Mouse (Mus musculus): ENCODE measurements around the gene Slc39a7. TPM values are rescaled to one million over a fixed set of nuclear protein-coding genes. Genes with fewer than 3 reads are reported as not detected.
"Not testable (repeated sequence)": the region's sequence is repeated elsewhere in the genome, so short reads cannot be mapped to it uniquely, and the experiment has no call there.

Slc39a7 gene
- polyA plus RNA-seq, 1 experiment from 2014 or later = 108 TPM

GRCm38 (mm10) chr17:34022414-34022783, 9.1 kb downstream of the Slc39a7 start:
- no peak overlapping the region for H3K4me3 ChIP-seq (ENCODE audit: low read depth, low read length)
- no peak for ATAC-seq (ENCODE audit: insufficient read depth, low FRiP score, low TSS enrichment)

GRCm38 (mm10) chr17:34021539-34022413, 9.7 kb downstream of the Slc39a7 start:
- 94% methylated on average over 23 of the region's 23 CpGs for WGBS

More at GRCm38 (mm10) chr17:34022414-34022783, 9.1 kb downstream of the Slc39a7 start:
- Histone ChIP-seq H3K4me1 (ENCODE audit: control insufficient read depth, insufficient read depth, low read length) (peaks cover 24% of the 10 kb centered on the region), H3K36me3 (ENCODE audit: control insufficient read depth, insufficient read depth, low read length) (peaks cover 24% of the 10 kb centered on the region), H3K27me3 (ENCODE audit: control insufficient read depth, insufficient read depth, low read length) (no peaks in the 10 kb centered on the region), H3K9ac (ENCODE audit: low read length) (no peak overlapping the region), H3K9me3 (ENCODE audit: control insufficient read depth, low read length) (peaks cover 5% of the 10 kb centered on the region), H3K4me2 (ENCODE audit: low read depth) (no peak overlapping the region), H3K27ac (ENCODE audit: low read depth, low read length) (no peak overlapping the region)
- no peak for DNase-seq (ENCODE audit: low spot score)
- 95% methylated on average over 14 of the region's 14 CpGs for WGBS

GRCm38 (mm10) chr17:34013436-34013835, 18.0 kb downstream of the Slc39a7 start:
- WGBS = 97% methylated on average over 8 of the region's 8 CpGs

More at GRCm38 (mm10) chr17:34021539-34022413, 9.7 kb downstream of the Slc39a7 start:
- Histone ChIP-seq H3K4me3 (ENCODE audit: low read depth, low read length) (no peak overlapping the region), H3K4me1 (ENCODE audit: control insufficient read depth, insufficient read depth, low read length) (peaks cover 18% of the 10 kb centered on the region), H3K9ac (ENCODE audit: low read length) (no peak overlapping the region), H3K27ac (ENCODE audit: low read depth, low read length) (no peak overlapping the region), H3K27me3 (ENCODE audit: control insufficient read depth, insufficient read depth, low read length) (no peaks in the 10 kb centered on the region), H3K9me3 (ENCODE audit: control insufficient read depth, low read length) (peaks cover 5% of the 10 kb centered on the region), H3K4me2 (ENCODE audit: low read depth) (no peak overlapping the region), H3K36me3 (ENCODE audit: control insufficient read depth, insufficient read depth, low read length) (peaks cover 24% of the 10 kb centered on the region)
- no peak for DNase-seq (ENCODE audit: low spot score)
- ATAC-seq (ENCODE audit: insufficient read depth, low FRiP score, low TSS enrichment) = no peak

GRCm38 (mm10) chr17:34010156-34010555, 21.3 kb downstream of the Slc39a7 start:
- WGBS = 78% methylated on average over 5 of the region's 5 CpGs
- H3K4me1 ChIP-seq (ENCODE audit: control insufficient read depth, insufficient read depth, low read length) = no peaks in the 10 kb centered on the region
- H3K27ac ChIP-seq (ENCODE audit: low read depth, low read length) = no peak overlapping the region

More at GRCm38 (mm10) chr17:34013436-34013835, 18.0 kb downstream of the Slc39a7 start:
- Histone ChIP-seq H3K4me2 (ENCODE audit: low read depth) (no peak overlapping the region), H3K4me3 (ENCODE audit: low read depth, low read length) (no peak overlapping the region), H3K27me3 (ENCODE audit: control insufficient read depth, insufficient read depth, low read length) (no peaks in the 10 kb centered on the region), H3K4me1 (ENCODE audit: control insufficient read depth, insufficient read depth, low read length) (no peaks in the 10 kb centered on the region), H3K27ac (ENCODE audit: low read depth, low read length) (no peak overlapping the region), H3K9ac (ENCODE audit: low read length) (no peak overlapping the region), H3K9me3 (ENCODE audit: control insufficient read depth, low read length) (no peaks in the 10 kb centered on the region), H3K36me3 (ENCODE audit: control insufficient read depth, insufficient read depth, low read length) (no peaks in the 10 kb centered on the region)
- DNase-seq (ENCODE audit: low spot score) (no peak), ATAC-seq (ENCODE audit: insufficient read depth, low FRiP score, low TSS enrichment) (no peak)

GRCm38 (mm10) chr17:34006570-34006969, 24.9 kb downstream of the Slc39a7 start:
- DNase-seq (ENCODE audit: low spot score) (no peak), ATAC-seq (ENCODE audit: insufficient read depth, low FRiP score, low TSS enrichment) (no peak)
- Histone ChIP-seq H3K9me3 (ENCODE audit: control insufficient read depth, low read length) (no peaks in the 10 kb centered on the region), H3K4me3 (ENCODE audit: low read depth, low read length) (no peak overlapping the region), H3K36me3 (ENCODE audit: control insufficient read depth, insufficient read depth, low read length) (no peaks in the 10 kb centered on the region), H3K4me2 (ENCODE audit: low read depth) (no peak overlapping the region), H3K4me1 (ENCODE audit: control insufficient read depth, insufficient read depth, low read length) (no peaks in the 10 kb centered on the region), H3K27me3 (ENCODE audit: control insufficient read depth, insufficient read depth, low read length) (no peaks in the 10 kb centered on the region), H3K27ac (ENCODE audit: low read depth, low read length) (no peak overlapping the region), H3K9ac (ENCODE audit: low read length) (no peak overlapping the region)
- WGBS = 48% methylated on average over 2 of the region's 2 CpGs

More at GRCm38 (mm10) chr17:34010156-34010555, 21.3 kb downstream of the Slc39a7 start:
- H3K36me3 ChIP-seq (ENCODE audit: control insufficient read depth, insufficient read depth, low read length) = no peaks in the 10 kb centered on the region
- H3K9me3 ChIP-seq (ENCODE audit: control insufficient read depth, low read length) = no peaks in the 10 kb centered on the region
- H3K4me2 ChIP-seq (ENCODE audit: low read depth) = no peak overlapping the region
- DNase-seq (ENCODE audit: low spot score) (no peak), ATAC-seq (ENCODE audit: insufficient read depth, low FRiP score, low TSS enrichment) (no peak)
- H3K4me3 ChIP-seq (ENCODE audit: low read depth, low read length) = no peak overlapping the region
- H3K27me3 ChIP-seq (ENCODE audit: control insufficient read depth, insufficient read depth, low read length) = no peaks in the 10 kb centered on the region
- no peak overlapping the region for H3K9ac ChIP-seq (ENCODE audit: low read length)

- no peaks in the 10 kb centered on the region for H3K9me3 ChIP-seq (ENCODE audit: control insufficient read depth, low read length)
- H3K27ac ChIP-seq (ENCODE audit: low read depth, low read length) = no peak overlapping the region
- peak; percentile 64 for DNase-seq (ENCODE audit: low spot score)
- 3% methylated on average over 5 of the region's 5 CpGs for WGBS
- no peak overlapping the region for H3K9ac ChIP-seq (ENCODE audit: low read length)
- H3K4me1 ChIP-seq (ENCODE audit: control insufficient read depth, insufficient read depth, low read length) = no peaks in the 10 kb centered on the region
- H3K36me3 ChIP-seq (ENCODE audit: control insufficient read depth, insufficient read depth, low read length) = no peaks in the 10 kb centered on the region
- H3K27me3 ChIP-seq (ENCODE audit: control insufficient read depth, insufficient read depth, low read length) = peaks cover 12% of the 10 kb centered on the region
- no peak for ATAC-seq (ENCODE audit: insufficient read depth, low FRiP score, low TSS enrichment)
- H3K4me2 ChIP-seq (ENCODE audit: low read depth) = no peak overlapping the region
- H3K4me3 ChIP-seq (ENCODE audit: low read depth, low read length) = no peak overlapping the region
These were observed 28.1 kb downstream of the Slc39a7 start for GRCm38 (mm10) chr17:34003426-34003825.

GRCm38 (mm10) chr17:34000796-34001195, 30.7 kb downstream of the Slc39a7 start:
- WGBS = 65% methylated on average over 2 of the region's 2 CpGs
- H3K9ac ChIP-seq (ENCODE audit: low read length); H3K9me3 ChIP-seq (ENCODE audit: control insufficient read depth, low read length); H3K4me2 ChIP-seq (ENCODE audit: low read depth); H3K4me1 ChIP-seq (ENCODE audit: control insufficient read depth, insufficient read depth, low read length); H3K36me3 ChIP-seq (ENCODE audit: control insufficient read depth, insufficient read depth, low read length); H3K4me3 ChIP-seq (ENCODE audit: low read depth, low read length); H3K27ac ChIP-seq (ENCODE audit: low read depth, low read length); ATAC-seq (ENCODE audit: insufficient read depth, low FRiP score, low TSS enrichment); DNase-seq (ENCODE audit: low spot score): not testable (repeated sequence)
- peaks cover 12% of the 10 kb centered on the region for H3K27me3 ChIP-seq (ENCODE audit: control insufficient read depth, insufficient read depth, low read length)

GRCm38 (mm10) chr17:34000150-34000537, 31.3 kb downstream of the Slc39a7 start, which contains the start of gene H2-K1:
Gene H2-K1 (minus strand): TSS chr17:34000347.
- no peak within 1 kb of the TSS for H3K27ac ChIP-seq (ENCODE audit: low read depth, low read length)
- peak within 1 kb of the TSS; percentile 43 for H3K9ac ChIP-seq (ENCODE audit: low read length)
- under 1% methylated on average over 24 of the region's 30 CpGs for WGBS
- no peaks in the 10 kb centered on the region for H3K4me1 ChIP-seq (ENCODE audit: control insufficient read depth, insufficient read depth, low read length)
- no peaks in the 10 kb centered on the region for H3K36me3 ChIP-seq (ENCODE audit: control insufficient read depth, insufficient read depth, low read length)
- peak within 1 kb of the TSS; percentile 53 for H3K4me3 ChIP-seq (ENCODE audit: low read depth, low read length)
- ATAC-seq (ENCODE audit: insufficient read depth, low FRiP score, low TSS enrichment) = peak; percentile 63
- H3K4me2 ChIP-seq (ENCODE audit: low read depth) = peak within 1 kb of the TSS; percentile 90
- DNase-seq (ENCODE audit: low spot score) = peak; percentile 64
- H3K9me3 ChIP-seq (ENCODE audit: control insufficient read depth, low read length) = no peaks in the 10 kb centered on the region
- H3K27me3 ChIP-seq (ENCODE audit: control insufficient read depth, insufficient read depth, low read length) = peaks cover 12% of the 10 kb centered on the region
